Mouse (Mus musculus) embryonic facial prominence, embryonic 10.5 days (tissue): ENCODE data around the gene Pdss2. TPM values are rescaled to one million over a fixed set of nuclear protein-coding genes. Genes with fewer than 3 reads are reported as not detected.

Experiments
- polyA plus RNA-seq: library from polyadenylated mRNA; unstranded; fragments of >200 nt; fragmentation: Nextera tagmentation; extraction: Ambion mirVana; gene quantifications from 2 replicates; pipeline ENCODE4 v1.2.1, GENCODE M21; 2016

Gene Pdss2
- polyA plus RNA-seq, 1 experiment from 2014 or later = 15.9 TPM

Other genes starting within 250 kb of the Pdss2 start
- gene Sobp, start 47.0 kb upstream of the Pdss2 start, polyA plus RNA-seq = 3.1 and 3.2 TPM in 2 replicates
- 0.80 and 1.4 TPM in 2 replicates for gene 9030612E09Rik, start 46.8 kb upstream of the Pdss2 start, polyA plus RNA-seq